Mouse (Mus musculus) stomach, postnatal 0 days (tissue): Measurements from ENCODE around the gene Mecr. TPM values are rescaled to one million over a fixed set of nuclear protein-coding genes. Genes with fewer than 3 reads are reported as not detected.

ENCODE experiments used
- ATAC-seq: fragments of 200-750 bp; cut with Nextera tagmentation; 2 replicates; pipeline ENCODE4 v1.8.0; 2017; ENCODE audit not compliant: low FRiP score, low TSS enrichment
- DNase-seq: peaks from one replicate; pipeline ENCODE4 v3.0.0-alpha.2; 2016; ENCODE audit warnings: low spot score
- H3K27ac ChIP-seq: fragments of 300-500 bp; sonication (generic); replicated peaks from 2 replicates; pipeline ENCODE4 v1.5.1; 2014; ENCODE audit warnings: mild to moderate bottlenecking, control low read depth
- H3K27me3 ChIP-seq: fragments of 300-500 bp; sonication (generic); 2 replicates; pipeline ENCODE4 v1.6.1; 2014; ENCODE audit warnings: low read length; ENCODE audit not compliant: control insufficient read depth, insufficient read depth
- H3K36me3 ChIP-seq: fragments of 300-500 bp; sonication (generic); 2 replicates; pipeline ENCODE4 v1.6.1; 2014; ENCODE audit warnings: low read length, mixed read lengths; ENCODE audit not compliant: control insufficient read depth, insufficient read depth
- H3K4me1 ChIP-seq: fragments of 300-500 bp; sonication (generic); replicated peaks from 2 replicates; pipeline ENCODE4 v1.6.1; 2014; ENCODE audit warnings: antibody characterized with exemption; ENCODE audit not compliant: control insufficient read depth, insufficient read depth
- H3K4me2 ChIP-seq: fragments of 300-500 bp; sonication (generic); replicated peaks from 2 replicates; pipeline ENCODE4 v1.6.1; 2014; ENCODE audit warnings: low read depth, mild to moderate bottlenecking, control low read depth, moderate library complexity
- H3K4me3 ChIP-seq: fragments of 300-500 bp; sonication (generic); 2 replicates; pipeline ENCODE4 v1.5.1; 2014; ENCODE audit warnings: low read depth, low read length, control low read depth
- H3K9ac ChIP-seq: fragments of 300-500 bp; sonication (generic); 2 replicates; pipeline ENCODE4 v1.6.1; 2014; ENCODE audit warnings: mild to moderate bottlenecking, low read length, control low read depth, mixed read lengths
- H3K9me3 ChIP-seq: fragments of 300-500 bp; sonication (generic); 2 replicates; pipeline ENCODE4 v1.6.1; 2016; ENCODE audit warnings: low read length; ENCODE audit not compliant: control insufficient read depth
- CTCF ChIP-seq: IDR thresholded peaks from 2 replicates; pipeline ENCODE4 v1.5.1; 2016; ENCODE audit warnings: antibody characterized with exemption, low read depth, mild to moderate bottlenecking, moderate library complexity
- EP300 ChIP-seq: optimal IDR thresholded peaks from 2 replicates; pipeline ENCODE3; 2016; ENCODE audit warnings: antibody characterized with exemption
- WGBS: fragments of 180-500 bp; shearing (Covaris S2); extraction: QIAGEN DNeasy Blood & Tissue Kit; methylation state at CpG from one replicate; pipeline ENCODE4 v1.1.7; 2014; 5-methylcytosine and 5-hydroxymethylcytosine counted together
- polyA plus RNA-seq: library from polyadenylated mRNA; unstranded; fragments of >200 nt; fragmentation: Nextera tagmentation; extraction: Ambion mirVana; gene quantifications from 2 replicates; pipeline ENCODE4 v1.2.1, GENCODE M21; 2015

Gene Mecr
- polyA plus RNA-seq, 1 experiment from 2014 or later, result 47.2 TPM

- Histone ChIP-seq H3K4me2 (no peak overlapping the region), H3K27me3 (no peaks in the 10 kb centered on the region), H3K4me3 (no peak overlapping the region), H3K9me3 (no peaks in the 10 kb centered on the region), H3K9ac (no peak overlapping the region), H3K36me3 (no peaks in the 10 kb centered on the region), H3K27ac (no peak overlapping the region), H3K4me1 (no peaks in the 10 kb centered on the region)
- ATAC-seq, result peak; percentile 8; the same call in 1 of the 2 replicates
- WGBS, result 31% methylated on average over 16 of the region's 16 CpGs
- TF ChIP-seq EP300 (no peak), CTCF (no peak)
- no peak for DNase-seq
Measured at GRCm38 (mm10) chr4:131821161-131821731, 22.0 kb upstream of the Mecr start.

DNA sequence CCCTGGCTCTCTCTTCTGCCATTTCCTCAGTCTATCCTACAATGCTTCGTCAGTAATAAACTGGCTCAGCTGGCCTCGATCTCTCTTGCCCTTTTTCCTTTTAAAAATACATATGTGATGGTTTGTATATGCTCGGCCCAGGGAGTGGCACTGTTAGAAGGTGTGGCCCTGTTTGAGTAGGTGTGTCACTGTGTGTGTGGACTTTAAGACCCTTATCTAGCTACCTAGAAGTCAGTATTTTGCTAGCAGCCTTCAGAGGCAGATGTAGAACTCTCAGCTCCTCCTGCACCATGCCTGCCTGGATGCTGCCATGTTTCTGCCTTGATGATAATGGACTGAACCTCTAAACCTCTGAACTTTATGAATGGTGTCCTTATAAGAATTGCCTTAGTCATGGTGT lies 20.7 kb upstream of the Mecr start:
- TF ChIP-seq CTCF (no peak), EP300 (no peak)
- Histone ChIP-seq H3K9me3 (no peaks in the 10 kb centered on the region), H3K4me2 (no peak overlapping the region), H3K4me1 (no peaks in the 10 kb centered on the region), H3K9ac (no peak overlapping the region), H3K36me3 (no peaks in the 10 kb centered on the region), H3K4me3 (no peak overlapping the region), H3K27me3 (no peaks in the 10 kb centered on the region), H3K27ac (no peak overlapping the region)
- peak; percentile 49 for DNase-seq
- 54% methylated on average over 3 of the region's 3 CpGs for WGBS
- peak; percentile 72 for ATAC-seq

GRCm38 (mm10) chr4:131824939-131825338 lies 18.3 kb upstream of the Mecr start:
- no peaks in the 10 kb centered on the region for H3K4me1 ChIP-seq
- H3K9ac ChIP-seq, result no peak overlapping the region
- ATAC-seq, result no peak
- no peaks in the 10 kb centered on the region for H3K27me3 ChIP-seq
- WGBS, result 53% methylated on average over 3 of the region's 3 CpGs
- no peak overlapping the region for H3K4me2 ChIP-seq
- no peak overlapping the region for H3K4me3 ChIP-seq
- TF ChIP-seq EP300 (no peak), CTCF (no peak)
- H3K9me3 ChIP-seq, result no peaks in the 10 kb centered on the region
- H3K27ac ChIP-seq, result no peak overlapping the region
- no peaks in the 10 kb centered on the region for H3K36me3 ChIP-seq
- DNase-seq, result no peak

GRCm38 (mm10) chr4:131825830-131826229 lies 17.4 kb upstream of the Mecr start:
- WGBS, result 36% methylated on average over 8 of the region's 8 CpGs
- Histone ChIP-seq H3K27ac (no peak overlapping the region), H3K27me3 (no peaks in the 10 kb centered on the region), H3K9ac (no peak overlapping the region), H3K4me3 (no peak overlapping the region), H3K4me2 (no peak overlapping the region), H3K4me1 (no peaks in the 10 kb centered on the region), H3K9me3 (no peaks in the 10 kb centered on the region), H3K36me3 (no peaks in the 10 kb centered on the region)
- TF ChIP-seq EP300, result no peak
- peak; percentile 73 for TF ChIP-seq CTCF
- DNase-seq (peak; percentile 65), ATAC-seq (no peak)

- 3% methylated on average over 6 of the region's 6 CpGs for WGBS
- TF ChIP-seq CTCF, result no peak
- ATAC-seq (peak; percentile 46; the same call in 1 of the 2 replicates), DNase-seq (peak; percentile 34)
- H3K4me3 ChIP-seq, result no peak overlapping the region
- H3K9me3 ChIP-seq, result no peaks in the 10 kb centered on the region
- H3K27ac ChIP-seq, result no peak overlapping the region
- H3K36me3 ChIP-seq, result no peaks in the 10 kb centered on the region
- no peak overlapping the region for H3K9ac ChIP-seq
- no peak overlapping the region for H3K4me2 ChIP-seq
- no peaks in the 10 kb centered on the region for H3K4me1 ChIP-seq
- H3K27me3 ChIP-seq, result no peaks in the 10 kb centered on the region
Measured at GRCm38 (mm10) chr4:131826905-131827304, 16.4 kb upstream of the Mecr start.

GRCm38 (mm10) chr4:131829123-131829522 lies 14.1 kb upstream of the Mecr start:
- Histone ChIP-seq H3K9me3 (no peaks in the 10 kb centered on the region), H3K4me3 (no peak overlapping the region), H3K4me2 (no peak overlapping the region), H3K27me3 (no peaks in the 10 kb centered on the region), H3K4me1 (no peaks in the 10 kb centered on the region), H3K9ac (no peak overlapping the region), H3K36me3 (no peaks in the 10 kb centered on the region), H3K27ac (no peak overlapping the region)
- TF ChIP-seq EP300, result no peak
- TF ChIP-seq CTCF, result no peak
- ATAC-seq (no peak), DNase-seq (no peak)
- WGBS, result 75% methylated on average over 8 of the region's 8 CpGs
